Mouse (Mus musculus) left cerebral cortex, adult 2 months (tissue): ENCODE results near the gene App. TPM values are rescaled to one million over a fixed set of nuclear protein-coding genes. Genes with fewer than 3 reads are reported as not detected.

Source experiments
- DNase-seq, 2 experiments: peaks; one replicate each; pipeline ENCODE4 v3.0.0; 2021 to 2022; ENCODE audit warnings: low spot score in 2 of 2, mixed read lengths in 1 of 2; ENCODE audit errors: extremely low spot score in 1 of 2
- H3K27ac ChIP-seq: fragments of 200-600 bp; 2 replicates; pipeline ENCODE4 v1.8.1; 2022
- H3K4me3 ChIP-seq: fragments of 200-600 bp; 2 replicates; pipeline ENCODE4 v1.8.1; 2022
- CTCF ChIP-seq: fragments of 200-600 bp; IDR thresholded peaks from 2 replicates; pipeline ENCODE4 v1.8.1; 2022; ENCODE audit warnings: antibody characterized with exemption, mild to moderate bottlenecking, moderate library complexity
- intact Hi-C: fragments of 180-260 bp; cut with DNase I; formaldehyde crosslinking; loops from one replicate; pipeline ENCODE4 v1.15.1; 2025
- total RNA-seq, 2 experiments: library from RNA; stranded (reverse); gene quantifications; 2 replicates each; pipeline ENCODE4 v1.2.3; 2021

Gene App
- total RNA-seq, 2 experiments from 2014 or later, result 1,405 to 1,415 TPM

GRCm38 (mm10) chr16:85066227-85066626 lies 107.3 kb downstream of the App start:
- intact Hi-C loops, result no loop called here
- TF ChIP-seq CTCF, result no peak

DNA sequence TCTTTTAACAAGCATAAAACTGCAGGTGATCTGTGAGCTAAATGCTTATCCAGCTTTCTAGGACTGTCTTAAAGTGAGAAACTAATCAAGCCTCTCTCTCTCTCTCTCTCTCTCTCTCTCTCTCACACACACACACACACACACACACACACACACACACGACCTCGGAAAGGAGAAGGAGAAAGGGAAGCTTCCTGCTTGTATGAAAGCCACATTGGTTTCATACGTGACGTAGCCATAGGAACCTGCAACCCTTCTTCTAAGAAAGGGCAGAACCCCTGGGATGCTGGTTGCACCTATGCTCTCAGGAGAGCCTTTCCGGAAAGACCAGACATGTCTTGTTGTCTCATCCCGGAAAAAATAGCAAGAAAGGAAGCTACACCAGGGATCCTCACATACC lies 108.8 kb downstream of the App start:
- DNase-seq, result no peak
- H3K4me3 ChIP-seq, result no peak overlapping the region
- intact Hi-C loops, result no loop called here
- H3K27ac ChIP-seq, result no peak overlapping the region
- TF ChIP-seq CTCF, result no peak

More at GRCm38 (mm10) chr16:85066227-85066626, 107.3 kb downstream of the App start:
- Histone ChIP-seq H3K4me3 (no peak overlapping the region), H3K27ac (no peak overlapping the region)
- DNase-seq, result no peak

DNA sequence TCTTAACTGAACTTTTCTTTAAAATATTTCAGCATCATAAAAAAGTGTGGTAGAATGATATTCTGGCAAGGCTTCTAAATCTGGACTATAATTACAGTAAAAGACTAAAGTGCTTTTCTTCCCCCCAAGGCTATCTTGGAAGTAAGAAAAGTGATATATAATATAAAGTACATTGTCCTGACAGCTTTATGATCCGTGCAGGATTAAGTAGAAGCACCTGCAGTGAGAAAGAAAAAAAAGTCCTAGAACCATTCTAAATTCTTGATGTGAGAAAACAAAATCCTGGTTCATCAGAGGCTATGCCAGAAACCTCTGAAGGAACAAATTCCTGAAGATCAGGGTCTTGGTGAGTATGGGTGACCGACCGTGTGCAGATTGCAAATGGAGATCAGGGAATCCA lies 110.8 kb downstream of the App start:
- Histone ChIP-seq H3K27ac (peak overlapping the region; percentile 15; the same call in 1 of the 2 replicates), H3K4me3 (no peak overlapping the region)
- no peak for DNase-seq
- no peak for TF ChIP-seq CTCF
- intact Hi-C loops, result no loop called here

- intact Hi-C loops, result no loop called here
- DNase-seq, result no peak
- no peak for TF ChIP-seq CTCF
- peak overlapping the region; percentile 48 for H3K27ac ChIP-seq
- no peak overlapping the region for H3K4me3 ChIP-seq
Measured at GRCm38 (mm10) chr16:85061725-85062124, 111.8 kb downstream of the App start.

DNA sequence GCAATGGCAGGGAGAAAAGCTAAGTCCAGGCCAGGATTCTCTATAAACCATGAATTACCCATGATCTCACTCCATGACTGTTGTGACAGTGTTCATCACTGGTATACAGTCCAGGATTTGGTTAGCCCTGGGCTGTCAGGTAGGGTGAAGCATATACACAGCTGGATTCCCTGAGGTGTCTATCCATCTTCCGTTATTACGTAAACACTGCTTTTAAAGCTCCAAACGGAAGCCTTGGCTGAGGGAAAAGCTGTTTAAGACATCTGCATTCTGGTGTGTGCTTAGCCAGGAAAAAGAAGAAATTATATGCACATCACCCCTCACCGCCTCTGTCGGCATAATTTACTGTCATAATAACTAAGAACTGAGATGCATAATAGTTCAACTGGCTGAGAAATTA lies 115.4 kb downstream of the App start:
- intact Hi-C loops, result no loop called here
- H3K27ac ChIP-seq, result peak overlapping the region; percentile 22
- no peak overlapping the region for H3K4me3 ChIP-seq
- DNase-seq, result no peak
- no peak for TF ChIP-seq CTCF

- intact Hi-C loops, result no loop called here
- no peak for DNase-seq
- no peak for TF ChIP-seq CTCF
- H3K4me3 ChIP-seq, result no peak overlapping the region
- H3K27ac ChIP-seq, result no peak overlapping the region
Measured at GRCm38 (mm10) chr16:85056212-85056611, 117.4 kb downstream of the App start.

DNA sequence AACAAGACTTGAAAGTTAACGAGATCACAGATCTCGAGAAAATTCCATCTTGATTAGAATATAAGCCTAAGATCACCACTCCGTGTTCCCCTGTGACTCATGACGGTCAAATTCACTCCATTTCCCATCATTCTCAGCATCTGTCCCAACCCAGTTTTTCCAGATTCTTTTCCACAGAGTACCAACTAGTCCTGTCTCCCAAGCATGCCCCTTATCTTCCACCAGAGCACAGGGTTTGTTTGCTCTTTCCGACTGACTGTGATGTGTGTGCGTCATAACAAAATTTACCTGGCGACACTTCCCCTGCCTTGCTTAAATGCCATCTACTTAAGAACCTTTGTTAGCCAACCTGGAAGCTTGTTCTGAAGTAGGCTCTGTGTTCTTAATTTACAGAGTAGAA lies 119.6 kb downstream of the App start:
- no peak for DNase-seq
- Histone ChIP-seq H3K4me3 (no peak overlapping the region), H3K27ac (no peak overlapping the region)
- TF ChIP-seq CTCF, result no peak
- intact Hi-C loops, result no loop called here

GRCm38 (mm10) chr16:85047310-85047709 lies 126.3 kb downstream of the App start:
- no peak for DNase-seq
- Histone ChIP-seq H3K27ac (no peak overlapping the region), H3K4me3 (no peak overlapping the region)
- intact Hi-C loops, result loop anchor here (10.0 kb wide), 1 partner anchor 627 kb away; no protein-coding TSS in a partner anchor
- TF ChIP-seq CTCF, result no peak

DNA sequence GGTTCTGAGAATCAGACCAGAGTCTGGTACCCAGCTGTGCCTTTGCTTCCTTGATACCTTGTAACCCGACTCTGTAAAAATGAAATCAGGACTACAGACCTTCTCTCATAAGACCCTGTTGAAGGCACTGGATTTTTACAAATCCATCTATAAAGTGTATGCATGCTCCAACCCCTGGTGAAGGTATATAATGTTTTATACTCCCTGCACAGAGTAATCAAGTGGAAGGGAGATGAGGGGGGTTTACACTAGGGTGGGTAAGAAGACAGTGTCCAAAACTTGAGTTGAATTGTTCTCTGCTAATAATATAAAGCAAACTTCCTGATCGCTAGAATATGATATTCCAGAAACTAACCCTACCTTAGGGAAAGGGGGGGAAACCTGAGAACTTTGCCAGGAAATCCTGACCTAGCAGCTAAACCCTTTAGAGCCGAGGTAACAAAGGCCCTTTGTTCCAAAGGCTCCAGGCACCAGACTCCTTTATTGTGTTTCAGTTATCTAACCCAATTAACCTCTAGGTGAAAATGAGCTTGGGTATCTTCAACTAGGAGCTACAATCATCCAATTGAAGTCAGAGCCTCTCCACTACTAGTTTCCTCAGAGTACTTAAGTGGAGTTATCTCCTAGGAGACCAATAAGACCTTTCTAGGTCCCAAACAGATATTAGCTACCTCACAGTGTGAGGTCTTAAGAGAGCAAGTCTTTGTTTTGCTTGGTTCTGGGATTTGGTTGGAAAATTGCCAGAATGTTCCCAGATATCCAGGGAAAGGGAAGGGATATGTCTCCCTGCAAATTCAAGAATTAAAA lies 132.2 kb downstream of the App start:
- TF ChIP-seq CTCF, result no peak
- no peak overlapping the region; the same call in 1 of the 2 replicates for H3K27ac ChIP-seq
- no peak for DNase-seq
- H3K4me3 ChIP-seq, result no peak overlapping the region
- intact Hi-C loops, result loop anchor here (2.0 to 10.0 kb wide), 2 partner anchors 39 to 633 kb away; no protein-coding TSS in a partner anchor

DNA sequence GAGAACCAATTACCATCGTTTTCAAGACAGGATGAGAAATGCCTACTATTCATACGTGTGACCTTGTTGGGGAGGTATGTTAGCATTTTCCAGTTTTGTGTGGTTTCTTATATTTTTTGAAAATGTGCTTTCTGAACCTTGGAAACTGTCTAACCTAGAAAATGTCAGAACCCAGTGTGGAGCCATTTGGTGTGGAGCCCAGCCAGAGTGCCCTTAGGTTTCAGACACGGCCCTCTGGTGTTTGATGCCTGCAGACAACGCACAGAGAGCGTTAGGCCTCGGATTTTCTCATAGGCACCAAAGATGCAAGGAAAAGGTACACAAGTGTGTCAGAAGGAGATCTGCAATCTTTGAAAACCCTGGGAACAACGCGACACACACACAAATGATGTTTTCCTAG lies 134.8 kb downstream of the App start:
- DNase-seq, result no peak
- H3K27ac ChIP-seq, result peak overlapping the region; percentile 61
- TF ChIP-seq CTCF, result no peak
- H3K4me3 ChIP-seq, result no peak overlapping the region
- intact Hi-C loops, result loop anchor here (10.0 kb wide), 1 partner anchor 136 kb away; the partner anchor contains the start of gene App

DNA sequence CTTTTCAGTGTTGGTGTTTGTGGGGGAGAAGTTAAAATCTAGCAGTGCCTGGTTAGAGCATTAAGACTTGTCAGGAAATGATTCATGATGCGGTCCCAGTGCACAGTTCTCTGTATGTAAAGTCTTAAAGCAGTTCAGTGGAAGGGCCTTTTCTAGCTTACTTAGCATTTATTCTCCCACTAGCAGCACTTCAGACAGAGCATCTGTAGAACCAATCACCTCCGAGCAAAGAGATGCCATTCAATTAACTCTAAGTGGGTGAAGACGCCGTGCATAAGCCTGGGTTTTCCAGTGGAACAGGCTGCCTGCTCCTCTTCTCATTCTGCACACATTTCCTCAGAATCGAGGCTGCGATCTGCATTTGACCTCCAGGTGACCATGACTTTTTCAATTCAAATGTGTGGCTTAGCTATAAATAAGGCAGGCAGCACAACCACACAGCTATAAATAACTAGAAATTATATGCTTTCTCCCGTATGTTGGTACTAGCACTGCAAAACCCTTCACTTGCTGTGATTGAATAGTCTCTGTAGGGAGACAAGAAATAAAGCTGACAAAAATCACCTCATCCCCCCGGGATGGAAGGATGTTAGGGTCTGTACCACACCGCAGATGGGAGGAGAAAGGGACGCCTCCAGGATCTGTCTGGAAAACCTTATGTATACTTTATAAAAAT lies 135.5 kb downstream of the App start:
- no peak for TF ChIP-seq CTCF
- H3K27ac ChIP-seq, result peak overlapping the region; percentile 61
- intact Hi-C loops, result loop anchor here (10.0 kb wide), 1 partner anchor 137 kb away; the partner anchor contains the start of gene App
- no peak for DNase-seq
- no peak overlapping the region for H3K4me3 ChIP-seq

DNA sequence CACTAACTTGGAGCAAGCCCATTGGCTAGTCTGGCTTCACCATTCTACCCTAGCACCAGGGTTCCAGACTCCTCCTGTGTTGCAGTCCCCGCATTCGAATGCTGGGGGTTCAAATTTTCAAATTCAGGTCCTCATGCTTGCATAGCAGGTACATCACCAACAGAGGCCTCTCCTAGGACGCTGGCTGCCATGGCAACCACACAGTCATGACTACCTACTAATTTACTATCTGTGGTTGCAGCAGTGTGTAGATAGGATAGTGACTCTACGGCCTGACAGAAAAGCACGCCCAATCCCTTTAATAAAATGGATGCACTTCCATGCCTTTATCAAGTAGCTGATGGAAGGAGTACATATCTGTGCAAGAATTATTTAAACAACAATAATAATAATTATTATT lies 137.8 kb downstream of the App start:
- no peak for TF ChIP-seq CTCF
- intact Hi-C loops, result loop anchor here (10.0 kb wide), 1 partner anchor 139 kb away; the partner anchor contains the start of gene App
- H3K4me3 ChIP-seq, result no peak overlapping the region
- no peak overlapping the region for H3K27ac ChIP-seq
- no peak for DNase-seq
